Mouse (Mus musculus) stomach, postnatal 0 days (tissue): ENCODE results near the gene Galm. TPM values are rescaled to one million over a fixed set of nuclear protein-coding genes. Genes with fewer than 3 reads are reported as not detected.
"Not testable (repeated sequence)": the region's sequence is repeated elsewhere in the genome, so short reads cannot be mapped to it uniquely, and the experiment has no call there.

Experiments used
- ATAC-seq: fragments of 200-750 bp; cut with Nextera tagmentation; 2 replicates; pipeline ENCODE4 v1.8.0; 2017; ENCODE audit not compliant: low FRiP score, low TSS enrichment
- DNase-seq: peaks from one replicate; pipeline ENCODE4 v3.0.0-alpha.2; 2016; ENCODE audit warnings: low spot score
- H3K27ac ChIP-seq: fragments of 300-500 bp; sonication (generic); replicated peaks from 2 replicates; pipeline ENCODE4 v1.5.1; 2014; ENCODE audit warnings: mild to moderate bottlenecking, control low read depth
- H3K27me3 ChIP-seq: fragments of 300-500 bp; sonication (generic); 2 replicates; pipeline ENCODE4 v1.6.1; 2014; ENCODE audit warnings: low read length; ENCODE audit not compliant: control insufficient read depth, insufficient read depth
- H3K36me3 ChIP-seq: fragments of 300-500 bp; sonication (generic); 2 replicates; pipeline ENCODE4 v1.6.1; 2014; ENCODE audit warnings: low read length, mixed read lengths; ENCODE audit not compliant: control insufficient read depth, insufficient read depth
- H3K4me1 ChIP-seq: fragments of 300-500 bp; sonication (generic); replicated peaks from 2 replicates; pipeline ENCODE4 v1.6.1; 2014; ENCODE audit warnings: antibody characterized with exemption; ENCODE audit not compliant: control insufficient read depth, insufficient read depth
- H3K4me2 ChIP-seq: fragments of 300-500 bp; sonication (generic); replicated peaks from 2 replicates; pipeline ENCODE4 v1.6.1; 2014; ENCODE audit warnings: low read depth, mild to moderate bottlenecking, control low read depth, moderate library complexity
- H3K4me3 ChIP-seq: fragments of 300-500 bp; sonication (generic); 2 replicates; pipeline ENCODE4 v1.5.1; 2014; ENCODE audit warnings: low read depth, low read length, control low read depth
- H3K9ac ChIP-seq: fragments of 300-500 bp; sonication (generic); 2 replicates; pipeline ENCODE4 v1.6.1; 2014; ENCODE audit warnings: mild to moderate bottlenecking, low read length, control low read depth, mixed read lengths
- H3K9me3 ChIP-seq: fragments of 300-500 bp; sonication (generic); 2 replicates; pipeline ENCODE4 v1.6.1; 2016; ENCODE audit warnings: low read length; ENCODE audit not compliant: control insufficient read depth
- CTCF ChIP-seq: IDR thresholded peaks from 2 replicates; pipeline ENCODE4 v1.5.1; 2016; ENCODE audit warnings: antibody characterized with exemption, low read depth, mild to moderate bottlenecking, moderate library complexity
- EP300 ChIP-seq: optimal IDR thresholded peaks from 2 replicates; pipeline ENCODE3; 2016; ENCODE audit warnings: antibody characterized with exemption
- WGBS: fragments of 180-500 bp; shearing (Covaris S2); extraction: QIAGEN DNeasy Blood & Tissue Kit; methylation state at CpG from one replicate; pipeline ENCODE4 v1.1.7; 2014; 5-methylcytosine and 5-hydroxymethylcytosine counted together
- polyA plus RNA-seq: library from polyadenylated mRNA; unstranded; fragments of >200 nt; fragmentation: Nextera tagmentation; extraction: Ambion mirVana; gene quantifications from 2 replicates; pipeline ENCODE4 v1.2.1, GENCODE M21; 2015

Galm gene
- polyA plus RNA-seq, 1 experiment from 2014 or later: 31.6 TPM

DNA sequence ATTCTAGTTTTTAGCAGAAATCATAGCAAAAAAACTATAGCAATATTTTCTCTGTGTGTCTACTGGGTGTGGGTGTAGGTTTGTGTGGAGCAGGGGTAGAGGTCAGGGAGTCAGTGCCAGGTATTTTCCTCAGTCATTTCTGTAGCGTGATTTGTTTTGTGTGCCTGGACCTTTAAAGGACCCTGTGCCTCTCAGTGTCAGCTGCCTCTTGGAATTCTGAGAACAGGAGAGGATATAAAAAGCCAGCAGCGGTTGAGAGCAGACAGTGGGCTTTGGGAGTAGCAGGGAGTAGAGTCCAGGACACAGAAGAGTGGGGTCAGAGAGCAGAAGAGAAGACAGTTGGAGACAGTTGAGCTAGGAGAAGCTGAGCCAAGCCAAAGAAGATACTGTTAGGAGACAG, 92.9 kb downstream of the Galm start:
- H3K9ac ChIP-seq: no peak overlapping the region
- DNase-seq (no peak), ATAC-seq (no peak)
- no peaks in the 10 kb centered on the region for H3K4me1 ChIP-seq
- 66% methylated on average over 2 of the region's 2 CpGs for WGBS
- no peak overlapping the region for H3K4me3 ChIP-seq
- H3K27me3 ChIP-seq: no peaks in the 10 kb centered on the region
- no peaks in the 10 kb centered on the region for H3K9me3 ChIP-seq
- no peak overlapping the region for H3K4me2 ChIP-seq
- H3K27ac ChIP-seq: no peak overlapping the region
- no peak for TF ChIP-seq CTCF
- TF ChIP-seq EP300: no peak
- no peaks in the 10 kb centered on the region for H3K36me3 ChIP-seq

DNA sequence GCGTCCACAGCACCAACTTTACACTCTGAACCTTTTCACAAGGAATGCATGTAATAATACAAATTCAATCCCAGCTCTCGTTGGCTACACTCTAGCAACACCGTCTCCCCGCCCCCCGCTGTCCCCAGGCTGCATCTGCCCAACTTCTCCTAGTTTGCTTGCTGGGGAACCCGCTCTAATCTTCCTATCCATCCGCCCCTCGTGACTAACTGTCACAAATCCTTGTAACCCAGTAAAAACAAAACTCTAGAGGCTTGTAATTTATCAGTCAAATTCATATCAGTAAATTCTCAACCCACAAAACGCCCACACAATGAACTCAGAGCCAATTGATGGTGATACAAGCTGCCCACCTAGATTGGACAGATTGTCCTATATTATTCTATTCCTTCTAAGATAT, 93.9 kb downstream of the Galm start:
- 66% methylated on average over 9 of the region's 9 CpGs for WGBS
- H3K9me3 ChIP-seq: no peaks in the 10 kb centered on the region
- no peak overlapping the region for H3K4me2 ChIP-seq
- H3K36me3 ChIP-seq: no peaks in the 10 kb centered on the region
- H3K4me3 ChIP-seq: no peak overlapping the region
- no peak overlapping the region for H3K9ac ChIP-seq
- no peak for DNase-seq
- TF ChIP-seq CTCF (no peak), EP300 (no peak)
- no peak overlapping the region for H3K27ac ChIP-seq
- no peaks in the 10 kb centered on the region for H3K27me3 ChIP-seq
- H3K4me1 ChIP-seq: no peaks in the 10 kb centered on the region
- ATAC-seq: no peak

DNA sequence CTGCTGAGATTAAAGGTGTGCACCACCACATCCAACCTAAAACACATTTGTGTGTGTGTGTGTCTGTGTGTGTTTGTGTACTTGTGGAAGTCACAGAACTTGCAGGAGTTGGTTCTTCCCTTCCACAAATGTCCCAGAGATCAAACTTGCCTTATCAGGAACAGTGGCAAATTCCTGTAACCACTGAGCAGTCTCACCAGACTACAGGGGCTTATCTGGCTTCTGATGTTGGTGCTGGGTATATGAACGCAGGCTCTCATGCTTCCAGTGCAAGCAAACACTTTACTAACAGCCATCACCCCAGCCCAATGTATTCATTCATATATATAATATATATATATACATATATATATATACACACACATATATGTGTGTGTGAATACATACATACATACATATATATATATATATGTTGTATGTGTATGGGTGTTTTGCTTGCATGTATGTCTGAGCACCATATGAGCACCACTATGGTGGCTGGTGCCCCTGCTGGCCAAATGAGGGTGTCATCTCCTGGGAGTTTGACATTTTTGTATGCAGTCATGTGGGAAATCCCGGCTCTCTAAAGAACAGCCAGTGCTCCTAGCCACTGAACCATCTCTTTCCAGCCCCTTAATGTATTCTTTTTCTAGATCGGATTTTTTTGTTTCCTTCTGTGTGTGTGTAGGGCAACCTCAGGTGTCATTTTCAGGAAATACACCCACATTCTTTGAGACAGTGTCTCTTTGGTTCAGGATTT, 94.8 kb downstream of the Galm start:
- Histone ChIP-seq H3K4me3 (no peak overlapping the region), H3K4me1 (no peaks in the 10 kb centered on the region), H3K9ac (no peak overlapping the region), H3K4me2 (no peak overlapping the region), H3K9me3 (no peaks in the 10 kb centered on the region), H3K27ac (no peak overlapping the region), H3K27me3 (no peaks in the 10 kb centered on the region), H3K36me3 (no peaks in the 10 kb centered on the region)
- no peak for ATAC-seq
- WGBS: 63% methylated on average over 3 of the region's 3 CpGs
- peak; percentile 24 for DNase-seq
- no peak for TF ChIP-seq EP300
- TF ChIP-seq CTCF: peak; percentile 56

- Histone ChIP-seq H3K27ac (peak overlapping the region; percentile 84), H3K4me3 (peak overlapping the region; percentile 59), H3K9ac (peak overlapping the region; percentile 72; the same call in 1 of the 2 replicates), H3K4me1 (no peaks in the 10 kb centered on the region), H3K4me2 (peak overlapping the region; percentile 61), H3K9me3 (no peaks in the 10 kb centered on the region), H3K27me3 (no peaks in the 10 kb centered on the region), H3K36me3 (no peaks in the 10 kb centered on the region)
- no peak for DNase-seq
- WGBS: 4% methylated on average over 9 of the region's 9 CpGs
- TF ChIP-seq CTCF: no peak
- no peak for TF ChIP-seq EP300
- ATAC-seq: peak; percentile 31; the same call in 1 of the 2 replicates
Measured at GRCm38 (mm10) chr17:80223829-80224228, 96.6 kb downstream of the Galm start.

DNA sequence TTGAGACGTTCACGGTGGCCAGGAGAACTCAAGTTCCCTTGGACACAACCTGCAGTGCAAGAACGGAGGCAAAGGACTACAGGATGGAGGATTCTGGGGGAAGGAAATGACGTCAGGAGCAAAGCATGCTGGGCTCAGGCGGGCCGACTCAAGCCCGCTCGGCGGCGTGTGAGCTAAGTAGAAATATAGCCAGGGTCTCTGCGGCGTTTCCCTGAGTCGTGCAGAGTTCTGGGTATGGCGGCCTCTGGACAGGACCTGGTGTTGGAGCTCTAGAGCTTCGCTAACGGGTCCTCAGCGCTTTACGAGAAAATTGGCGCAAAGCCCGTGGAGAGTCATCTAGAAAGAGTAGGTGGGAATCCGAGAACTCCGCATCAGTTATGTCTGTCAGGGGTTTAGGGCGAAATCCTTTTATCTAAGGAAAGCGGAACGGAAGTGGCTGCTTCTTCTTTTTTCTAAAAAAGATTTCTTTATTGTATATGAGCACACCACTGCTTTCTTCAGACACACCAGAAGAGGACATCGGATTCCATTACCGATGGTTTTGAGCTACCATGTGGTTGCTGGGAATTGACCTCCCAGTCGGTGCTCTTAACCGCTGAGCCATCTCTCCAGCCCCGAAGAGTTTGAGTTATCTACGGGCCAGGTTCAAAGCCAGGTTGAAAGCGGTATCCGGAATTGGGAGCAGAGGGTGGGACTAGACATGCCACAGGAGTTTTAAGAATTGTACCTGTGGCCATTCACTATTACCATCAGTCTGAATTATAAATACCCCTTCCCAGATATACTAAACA, 97.2 kb downstream of the Galm start, which contains the start of gene Gemin6:
Gene Gemin6, plus strand, starts transcription at position 116 of the 791 bp plus-strand sequence.
- TF ChIP-seq CTCF (peak; percentile 7; the same call in 1 of the 2 replicates), EP300 (no peak)
- Histone ChIP-seq H3K36me3 (no peaks in the 10 kb centered on the region), H3K4me2 (peak within 1 kb of the TSS; percentile 61), H3K27ac (peak within 1 kb of the TSS; percentile 84), H3K27me3 (no peaks in the 10 kb centered on the region), H3K4me1 (no peaks in the 10 kb centered on the region), H3K9me3 (no peaks in the 10 kb centered on the region), H3K4me3 (peak within 1 kb of the TSS; percentile 59), H3K9ac (peak within 1 kb of the TSS; percentile 72)
- ATAC-seq (peak; percentile 97), DNase-seq (peak; percentile 87)
- WGBS: under 1% methylated on average over 33 of the region's 33 CpGs

DNA sequence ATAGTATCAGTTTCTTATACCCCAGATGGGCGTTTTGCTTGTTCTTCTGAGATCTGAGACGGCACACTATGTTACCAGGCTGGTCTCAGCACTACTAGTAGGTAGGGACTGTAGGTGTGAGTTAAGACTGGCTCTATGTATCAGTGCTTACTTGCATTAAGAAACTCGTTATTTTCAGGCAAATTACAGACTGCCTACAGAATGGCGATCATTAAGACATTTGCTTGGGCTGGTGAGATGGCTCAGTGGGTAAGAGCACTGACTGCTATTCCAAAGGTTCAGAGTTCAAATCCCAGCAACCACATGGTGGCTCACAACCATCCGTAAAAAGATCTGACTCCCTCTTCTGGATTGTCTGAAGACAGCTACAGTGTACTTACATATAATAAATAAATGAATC, 97.9 kb downstream of the Galm start:
- not testable (repeated sequence) for H3K9me3 ChIP-seq, ATAC-seq, H3K27ac ChIP-seq, H3K9ac ChIP-seq, H3K36me3 ChIP-seq, DNase-seq, H3K4me1 ChIP-seq, H3K27me3 ChIP-seq
- H3K4me2 ChIP-seq: peak overlapping the region; percentile 61
- H3K4me3 ChIP-seq: peak overlapping the region; percentile 59
- WGBS: 41% methylated on average over 4 of the region's 5 CpGs
